Mouse (Mus musculus): ENCODE measurements around the gene Il4ra.

DNA sequence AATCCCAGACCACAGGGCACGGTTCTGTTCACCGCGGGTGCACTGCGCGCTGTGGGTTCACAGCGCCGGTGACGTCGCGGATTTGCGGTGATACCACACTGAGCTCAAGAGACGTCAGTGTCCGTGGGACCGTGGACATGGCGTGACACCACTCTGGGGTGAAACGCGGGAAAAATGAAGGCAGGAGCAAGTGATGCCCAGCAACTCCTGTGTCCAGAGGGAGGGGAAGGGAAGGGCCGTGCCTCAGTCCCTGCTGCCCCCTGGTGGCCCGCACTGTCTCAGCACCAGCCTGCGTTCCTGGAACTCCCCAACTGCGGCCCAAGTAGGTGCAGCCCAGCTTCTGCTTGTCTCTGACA is 29.4 kb downstream of the Il4ra start:
- TF ChIP-seq CTCF (IDR thresholded peaks at IDR 0.05; ENCODE audit: control insufficient read depth, insufficient read depth, insufficient read length): peak; percentile 99
- TF ChIP-seq USF1 (IDR thresholded peaks at IDR 0.05; ENCODE audit: low read depth): no peak
- no peak for TF ChIP-seq MYOG (IDR thresholded peaks at IDR 0.05; ENCODE audit: control insufficient read depth, extremely low read depth, insufficient read length)
- TF ChIP-seq CEBPB (IDR thresholded peaks at IDR 0.05; ENCODE audit: low read depth): no peak
- no peak for TF ChIP-seq MAX (IDR thresholded peaks at IDR 0.05)
